Mouse (Mus musculus): Measurements from ENCODE around the gene Lama1.

Gene Lama1

GRCm38 (mm10) chr17:67696694-67697386 is at the start of gene Lama1:
Lama1 (plus strand) TSS chr17:67697259.
- TF ChIP-seq GATA4 (IDR thresholded peaks at IDR 0.05; ENCODE audit: insufficient replicate concordance, low read length) = no peak

- TF ChIP-seq GATA4 (IDR thresholded peaks at IDR 0.05; ENCODE audit: insufficient replicate concordance, low read length) = no peak
Observed at GRCm38 (mm10) chr17:67651506-67651905, 45.6 kb upstream of the Lama1 start.

GRCm38 (mm10) chr17:67664299-67664698 is 32.8 kb upstream of the Lama1 start:
- TF ChIP-seq GATA4 (IDR thresholded peaks at IDR 0.05; ENCODE audit: insufficient replicate concordance, low read length) = no peak

GRCm38 (mm10) chr17:67666981-67667380 is 30.1 kb upstream of the Lama1 start:
- TF ChIP-seq GATA4 (IDR thresholded peaks at IDR 0.05; ENCODE audit: insufficient replicate concordance, low read length) = no peak

- no peak for TF ChIP-seq GATA4 (IDR thresholded peaks at IDR 0.05; ENCODE audit: insufficient replicate concordance, low read length)
Observed at GRCm38 (mm10) chr17:67667981-67668380, 29.1 kb upstream of the Lama1 start.

- TF ChIP-seq GATA4 (IDR thresholded peaks at IDR 0.05; ENCODE audit: insufficient replicate concordance, low read length) = no peak
Observed at GRCm38 (mm10) chr17:67678576-67678975, 18.5 kb upstream of the Lama1 start.

- TF ChIP-seq GATA4 (IDR thresholded peaks at IDR 0.05; ENCODE audit: insufficient replicate concordance, low read length) = no peak
Observed at GRCm38 (mm10) chr17:67681084-67681483, 16.0 kb upstream of the Lama1 start.

- TF ChIP-seq GATA4 (IDR thresholded peaks at IDR 0.05; ENCODE audit: insufficient replicate concordance, low read length) = no peak
Observed at GRCm38 (mm10) chr17:67685022-67685743, 11.9 kb upstream of the Lama1 start.

GRCm38 (mm10) chr17:67687505-67687904 is 9.6 kb upstream of the Lama1 start:
- TF ChIP-seq GATA4 (IDR thresholded peaks at IDR 0.05; ENCODE audit: insufficient replicate concordance, low read length) = no peak

- no peak for TF ChIP-seq GATA4 (IDR thresholded peaks at IDR 0.05; ENCODE audit: insufficient replicate concordance, low read length)
Observed at GRCm38 (mm10) chr17:67690689-67691088, 6.4 kb upstream of the Lama1 start.

GRCm38 (mm10) chr17:67692651-67693050 is 4.4 kb upstream of the Lama1 start:
- TF ChIP-seq GATA4 (IDR thresholded peaks at IDR 0.05; ENCODE audit: insufficient replicate concordance, low read length) = no peak

- no peak for TF ChIP-seq GATA4 (IDR thresholded peaks at IDR 0.05; ENCODE audit: insufficient replicate concordance, low read length)
Observed at GRCm38 (mm10) chr17:67693861-67694260, 3.2 kb upstream of the Lama1 start.

GRCm38 (mm10) chr17:67697461-67697891 is 417 bp downstream of the Lama1 start:
- no peak for TF ChIP-seq GATA4 (IDR thresholded peaks at IDR 0.05; ENCODE audit: insufficient replicate concordance, low read length)

- TF ChIP-seq GATA4 (IDR thresholded peaks at IDR 0.05; ENCODE audit: insufficient replicate concordance, low read length) = no peak
Observed at GRCm38 (mm10) chr17:67698301-67698700, 1.2 kb downstream of the Lama1 start.

GRCm38 (mm10) chr17:67701761-67702160 is 4.7 kb downstream of the Lama1 start:
- no peak for TF ChIP-seq GATA4 (IDR thresholded peaks at IDR 0.05; ENCODE audit: insufficient replicate concordance, low read length)

- TF ChIP-seq GATA4 (IDR thresholded peaks at IDR 0.05; ENCODE audit: insufficient replicate concordance, low read length) = no peak
Observed at GRCm38 (mm10) chr17:67702941-67703340, 5.9 kb downstream of the Lama1 start.
